Mouse (Mus musculus) spleen, adult 18-20 months (tissue): Measurements from ENCODE around the gene Dram1.

Experiments
- DNase-seq, 2 experiments: peaks; one replicate each; pipeline ENCODE4 v3.0.0; 2022; ENCODE audit warnings: mixed read lengths in 2 of 2

The Dram1 gene

DNA sequence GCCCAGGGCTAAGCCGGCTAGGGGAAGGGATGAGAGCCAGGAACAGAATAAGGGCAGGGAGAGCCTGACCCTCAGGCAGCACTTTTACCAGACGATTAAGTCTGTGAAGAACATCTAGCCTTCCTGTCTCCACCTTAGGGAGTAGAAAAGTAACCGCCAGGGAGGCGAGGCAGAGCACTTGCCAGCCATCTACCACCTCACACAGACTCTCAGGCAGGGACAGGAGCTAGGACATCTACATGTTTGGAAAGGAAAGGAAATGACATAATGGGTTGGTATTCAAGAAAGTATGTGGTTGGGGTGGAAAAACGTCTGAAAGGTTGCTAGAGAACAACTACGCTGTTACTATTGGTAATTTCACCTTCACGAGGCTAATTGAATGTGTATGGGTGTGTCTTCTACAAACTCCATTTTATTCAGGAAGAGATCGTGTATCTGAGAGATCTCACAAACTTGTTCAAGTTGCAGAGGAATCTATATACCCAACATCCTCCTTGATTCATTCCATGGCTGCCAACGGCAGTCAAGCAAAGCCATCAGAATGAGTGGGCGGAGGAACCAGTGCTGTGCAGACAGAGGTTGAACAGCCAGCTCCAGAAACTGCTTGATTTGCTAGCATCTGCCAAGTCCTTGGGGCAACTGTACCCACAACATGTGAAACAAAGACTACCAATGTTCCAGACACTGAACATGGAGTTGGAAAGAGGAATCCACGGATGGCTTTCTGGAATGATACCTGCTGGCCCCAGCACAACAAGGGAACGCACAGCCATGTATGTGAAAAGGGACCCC lies 32.2 kb downstream of the Dram1 start:
- no peak for DNase-seq

DNA sequence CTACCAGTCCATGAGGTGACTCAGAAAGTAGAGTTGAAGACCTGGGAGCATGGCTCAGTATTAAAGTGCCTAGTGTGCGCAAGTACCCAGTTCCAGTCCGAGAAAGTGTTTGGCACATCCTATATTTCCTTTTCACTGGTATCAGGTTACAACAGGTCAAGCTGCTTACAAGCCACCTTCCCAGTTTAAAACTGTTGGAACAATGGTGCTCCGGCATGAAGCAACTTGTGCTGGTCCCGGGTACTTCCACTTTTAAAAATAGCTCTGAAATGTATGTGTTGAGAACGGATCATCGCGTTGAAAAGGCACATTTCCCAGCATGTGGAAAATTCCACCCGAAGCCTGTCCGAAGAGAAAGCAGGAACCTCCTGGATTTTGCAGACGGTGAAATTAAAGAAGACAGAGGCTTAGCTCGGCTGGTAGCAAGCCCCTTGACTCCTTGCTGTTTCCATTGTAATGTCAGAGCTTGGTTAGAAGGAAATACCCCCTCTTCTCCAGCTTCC lies 32.9 kb downstream of the Dram1 start:
- no peak for DNase-seq

DNA sequence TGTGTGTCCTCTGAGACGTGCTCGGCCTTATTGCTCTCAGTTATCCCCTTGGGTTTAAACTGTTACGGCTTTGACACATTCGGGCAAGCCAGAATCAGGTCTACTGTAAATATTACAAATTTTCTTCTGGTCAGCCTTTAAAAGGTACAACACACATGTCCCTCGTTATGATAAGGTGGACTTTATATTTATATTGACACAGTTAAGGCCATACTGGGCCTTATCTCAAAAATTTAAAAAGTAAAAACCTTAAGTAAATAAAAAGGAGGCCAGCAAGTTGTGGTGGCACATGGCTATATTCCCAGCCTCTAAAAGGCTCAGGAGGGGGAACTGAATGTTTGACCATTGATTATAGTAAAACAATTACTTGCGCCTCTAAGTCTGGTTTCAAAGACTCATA lies 37.5 kb downstream of the Dram1 start:
- no peak for DNase-seq

DNA sequence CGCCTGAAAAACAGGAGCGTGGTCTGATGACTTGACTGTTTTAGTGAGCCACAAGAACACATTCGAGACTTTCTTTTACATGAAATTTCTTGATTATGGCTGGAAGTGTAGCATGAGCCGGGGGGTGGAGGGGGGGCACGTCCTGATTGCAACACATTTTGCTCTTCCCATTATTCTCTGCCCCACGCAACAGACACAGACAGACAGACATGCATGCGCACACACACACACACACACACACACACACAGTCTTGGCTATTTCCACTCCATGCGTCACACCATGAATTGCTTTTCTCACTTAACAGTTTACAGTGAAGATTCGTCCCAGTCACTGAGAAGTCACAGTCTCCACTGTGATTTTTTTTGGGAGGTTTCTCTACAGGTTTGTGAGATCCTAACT lies 38.2 kb downstream of the Dram1 start:
- DNase-seq = no peak

DNA sequence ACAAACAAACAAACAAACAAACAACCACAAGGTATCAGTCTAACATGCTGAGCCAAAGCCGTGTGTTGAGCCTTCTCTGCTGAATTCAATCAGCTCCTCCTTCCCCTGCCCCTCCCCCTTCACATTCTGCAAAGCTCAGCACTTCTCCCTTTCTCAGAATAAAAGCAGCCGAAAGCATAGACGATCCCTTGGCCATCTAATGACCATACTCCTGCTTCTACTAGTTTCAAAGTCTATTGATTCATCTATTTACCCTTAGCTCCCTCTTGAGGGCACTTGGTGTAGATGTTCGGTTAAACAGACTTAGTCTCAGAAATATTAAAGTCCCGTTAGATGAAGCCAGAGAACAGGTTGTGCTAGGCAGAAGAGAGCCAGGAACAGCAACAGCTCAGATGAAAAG lies 48.2 kb downstream of the Dram1 start:
- DNase-seq = no peak

DNA sequence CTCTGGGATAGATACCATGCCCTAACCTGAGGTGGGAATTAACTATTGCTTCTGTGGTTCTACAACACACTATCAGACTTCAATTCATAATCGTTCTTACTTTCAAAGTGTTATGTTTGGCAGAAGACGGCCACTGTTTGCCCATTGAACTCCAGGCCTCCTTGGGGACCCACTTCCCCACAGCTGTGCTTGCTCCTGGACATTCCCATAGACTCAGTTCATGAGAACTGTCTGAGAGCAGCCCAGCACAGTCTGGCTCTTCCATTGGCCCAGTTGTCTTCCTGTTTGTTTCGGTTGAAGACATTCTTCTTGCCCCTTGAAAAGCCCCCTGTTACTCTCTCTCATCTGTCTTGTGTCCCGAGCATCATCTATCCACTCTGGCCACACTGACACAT lies 50.8 kb downstream of the Dram1 start:
- DNase-seq = no peak

DNA sequence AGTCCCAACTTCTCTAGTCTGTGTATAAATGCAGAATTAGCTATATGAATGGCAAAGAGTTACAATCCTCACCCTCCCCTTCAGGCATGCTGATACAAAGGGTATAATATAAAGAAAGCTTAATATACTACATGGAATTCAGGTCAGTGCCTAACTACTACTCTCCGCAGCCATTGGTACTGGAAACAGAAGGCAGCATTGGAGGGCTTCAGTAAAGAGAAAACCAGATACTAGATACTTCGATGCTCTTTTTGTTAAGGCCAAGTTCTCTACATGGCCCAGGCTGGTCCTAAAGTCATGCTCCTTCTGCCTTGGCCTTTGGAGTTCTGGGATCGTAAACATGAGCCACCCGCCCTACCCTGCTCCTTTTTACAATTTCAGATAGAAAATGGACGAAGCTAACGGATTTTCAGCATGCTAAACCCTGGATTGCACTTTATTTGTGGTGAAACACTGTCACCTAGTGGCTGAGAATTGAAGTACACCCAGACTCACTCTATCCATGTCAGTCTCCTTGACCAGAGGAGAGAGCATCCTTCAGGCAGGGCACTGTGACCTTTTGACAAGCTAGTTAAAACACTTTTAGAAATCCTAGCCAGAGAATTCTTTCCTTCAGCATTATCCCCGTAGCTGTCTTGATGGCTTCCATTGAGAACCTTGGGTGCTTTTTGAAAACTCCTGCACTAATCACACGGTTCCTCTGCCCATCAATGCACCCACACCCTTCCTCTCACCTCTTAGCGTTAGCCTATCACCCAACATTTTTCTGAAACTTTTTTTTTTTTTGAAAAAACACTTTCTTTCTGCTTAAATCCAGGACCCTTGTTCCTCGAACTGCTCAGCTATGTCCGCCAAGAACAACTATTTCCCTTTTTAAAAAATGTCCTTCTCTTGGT lies 51.5 kb downstream of the Dram1 start:
- DNase-seq = peak in 1 of 2 experiments; percentile 65

DNA sequence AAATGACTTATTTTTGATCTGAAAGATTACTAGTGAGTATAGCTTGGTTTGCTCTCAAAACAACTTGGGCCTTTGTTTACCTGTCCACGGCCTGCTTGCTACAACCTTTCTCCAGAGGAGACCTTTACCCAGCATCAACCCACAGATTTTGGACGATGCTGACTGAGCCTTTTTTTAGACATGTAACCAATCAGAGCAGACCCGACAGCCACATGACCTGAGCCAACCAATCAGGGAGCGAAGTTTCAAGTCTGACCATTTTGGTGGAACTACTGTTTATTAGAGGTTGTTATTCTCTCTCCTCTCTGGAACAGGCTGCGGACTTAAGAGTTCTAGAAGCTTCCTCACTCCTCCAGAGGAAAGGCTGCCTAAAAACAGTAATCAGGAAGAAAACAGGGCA lies 57.1 kb downstream of the Dram1 start:
- DNase-seq = no peak

DNA sequence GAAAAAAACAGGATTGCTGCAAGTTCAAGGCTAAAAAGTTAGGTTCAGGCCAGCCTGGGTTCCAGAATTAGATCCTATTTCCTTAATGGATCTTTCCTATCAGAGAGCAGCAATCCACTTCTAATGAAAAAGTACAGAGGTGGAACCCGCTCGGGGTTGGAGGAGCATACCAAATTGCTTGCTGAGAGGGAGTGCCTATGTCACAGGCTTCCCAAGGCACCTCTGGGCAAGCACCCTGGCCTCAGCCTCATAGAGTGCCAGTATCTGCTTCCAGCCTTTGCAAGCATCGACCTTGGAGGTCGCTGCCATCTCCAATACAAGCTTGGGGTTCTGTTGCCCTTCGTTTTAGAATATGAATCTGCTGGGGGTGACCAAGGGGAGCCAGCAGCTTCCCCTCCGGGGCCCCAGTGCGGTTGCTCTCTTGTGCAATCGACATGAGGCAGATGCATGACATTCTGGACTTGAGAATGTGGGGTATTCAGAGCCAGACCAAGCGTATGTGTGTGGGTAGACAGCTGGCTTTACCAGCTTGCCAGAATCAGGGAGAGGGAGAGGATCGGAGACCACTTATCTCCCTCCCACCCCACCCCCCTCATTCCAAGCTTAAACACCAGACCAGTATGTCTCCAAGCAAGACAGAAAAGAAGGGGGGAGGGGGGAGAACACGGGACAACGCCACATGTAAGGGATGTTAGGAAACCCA lies 58.0 kb downstream of the Dram1 start:
- no peak for DNase-seq

DNA sequence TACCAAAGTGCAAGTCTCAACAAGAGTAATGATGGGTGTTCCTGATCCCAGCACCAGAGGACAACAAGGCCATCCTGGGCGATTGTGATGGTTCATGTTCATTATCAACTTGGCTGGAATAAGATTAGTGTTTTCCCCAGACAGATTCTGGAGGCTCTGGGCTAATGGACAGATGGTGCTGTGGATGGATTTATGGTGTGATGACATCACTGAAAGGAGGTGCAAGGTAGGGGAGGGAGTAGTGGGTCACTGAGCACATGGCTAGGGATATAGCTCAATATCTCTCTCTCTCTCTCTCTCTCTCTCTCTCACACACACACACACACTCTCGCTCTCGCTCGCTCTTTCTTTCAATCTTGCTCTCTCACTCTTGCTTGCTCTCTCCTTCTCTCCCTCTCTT lies 60.7 kb downstream of the Dram1 start:
- no peak for DNase-seq

DNA sequence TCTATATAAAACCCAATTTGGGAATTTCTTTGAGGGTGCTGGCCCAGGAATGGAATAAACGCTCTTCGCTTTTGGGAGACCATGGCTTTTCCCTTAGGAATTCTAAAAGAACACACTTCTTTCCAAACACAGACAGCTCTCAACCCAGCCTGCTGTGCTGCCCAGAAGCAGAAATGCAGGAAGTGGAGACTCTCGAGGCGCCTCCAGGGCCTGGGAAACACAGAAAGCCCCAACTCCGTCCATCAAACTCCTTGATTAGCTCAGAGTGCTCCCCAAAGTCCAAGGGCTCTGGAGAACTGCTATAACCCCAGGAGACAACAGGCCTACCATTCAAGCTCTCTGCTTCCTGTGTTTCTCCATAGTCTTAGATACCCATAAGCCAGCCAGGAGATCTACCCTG lies 61.7 kb downstream of the Dram1 start:
- no peak for DNase-seq

DNA sequence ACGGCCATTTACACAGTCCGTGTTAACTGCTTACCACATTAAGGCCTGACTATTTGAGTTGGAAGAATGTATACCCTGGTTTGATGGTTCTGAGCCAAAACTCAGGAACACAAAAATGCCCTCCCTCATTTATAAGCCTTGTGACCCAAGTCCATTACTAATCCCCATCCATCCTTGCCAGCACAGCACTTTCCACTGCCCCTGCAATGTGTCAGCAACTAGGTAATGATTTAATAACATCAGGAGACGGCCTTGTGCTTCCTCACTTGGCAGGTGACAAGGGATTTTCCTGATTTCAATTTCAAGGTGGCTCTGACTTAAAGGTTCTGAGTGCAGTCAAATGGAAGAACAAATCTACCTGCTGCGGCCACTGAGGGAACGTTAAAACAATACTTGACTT lies 64.0 kb downstream of the Dram1 start:
- DNase-seq = no peak

DNA sequence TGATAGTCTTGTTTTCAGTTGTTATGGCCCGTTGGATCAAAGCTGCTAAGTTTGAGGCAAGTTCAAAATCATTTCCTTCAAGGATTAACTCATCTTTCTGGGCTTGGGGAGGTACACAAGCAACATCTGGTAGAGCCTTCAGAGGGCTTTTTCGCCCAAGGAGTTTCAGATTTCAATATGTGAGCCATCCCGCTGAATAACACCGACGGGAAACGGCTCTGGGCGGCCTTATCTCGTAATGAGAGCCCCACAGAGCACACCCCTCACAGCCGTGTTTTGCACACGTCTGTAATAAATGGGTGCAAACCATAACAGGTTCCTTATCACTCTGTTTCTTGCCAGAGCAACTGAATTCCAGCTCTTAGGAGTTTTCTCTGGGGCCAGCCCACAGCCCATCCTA lies 69.0 kb downstream of the Dram1 start:
- DNase-seq = no peak

DNA sequence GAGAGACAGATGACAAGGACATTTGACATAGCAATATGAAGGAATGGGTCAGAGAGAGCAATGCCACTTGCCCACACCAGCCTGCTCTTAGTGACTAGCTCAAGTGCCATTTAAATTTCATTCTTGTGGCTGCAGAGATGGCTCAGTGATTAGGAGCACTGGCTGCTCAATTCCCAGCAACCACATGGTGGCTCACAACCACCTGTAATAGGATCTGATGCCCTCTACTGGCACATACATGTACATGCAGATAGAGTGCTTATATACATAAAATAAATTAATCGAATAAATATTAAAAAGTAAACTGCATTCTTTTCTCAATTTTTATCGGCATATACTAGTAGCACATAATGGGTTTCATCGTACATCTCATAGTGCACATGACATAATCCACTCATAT lies 72.6 kb downstream of the Dram1 start:
- no peak for DNase-seq

DNA sequence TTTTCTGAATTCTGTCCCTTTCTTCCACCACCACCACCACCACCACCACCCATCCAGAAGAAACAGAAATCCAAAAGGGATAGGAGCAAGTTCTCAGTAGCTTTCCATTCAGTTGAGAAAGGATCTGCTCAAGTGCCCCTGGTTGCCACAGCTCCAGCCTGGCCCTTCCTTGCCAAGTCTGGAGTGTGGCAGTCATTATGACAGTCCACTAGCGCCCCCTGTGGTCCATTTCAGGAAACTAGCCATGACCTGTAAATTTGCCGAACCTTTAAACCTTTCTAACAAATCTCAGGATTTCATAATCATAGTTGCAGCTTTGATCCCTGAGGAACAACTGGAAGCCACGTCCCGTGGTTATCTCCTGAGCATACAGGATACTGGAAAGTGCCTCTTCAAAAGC lies 74.6 kb downstream of the Dram1 start:
- peak in 1 of 2 experiments; percentile 41 for DNase-seq

DNA sequence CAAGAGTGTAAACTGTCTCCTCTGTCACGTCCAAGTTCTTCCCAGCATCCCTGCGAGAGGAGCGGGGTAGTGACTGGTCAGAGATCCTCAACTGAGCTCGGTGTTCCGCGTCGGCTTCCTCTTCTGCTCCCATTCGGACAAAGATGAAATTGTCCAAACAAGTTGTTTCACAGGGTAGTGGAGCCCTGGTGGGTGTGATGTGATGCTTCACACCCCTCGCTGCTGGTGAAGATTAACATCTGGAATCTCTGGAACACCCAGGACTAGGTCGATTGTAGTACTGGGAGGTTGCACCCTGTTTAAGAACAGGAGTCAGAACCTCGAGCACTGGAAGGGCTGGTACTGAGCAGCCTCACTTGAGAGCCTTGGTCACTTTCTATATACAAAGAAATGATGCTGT lies 75.8 kb downstream of the Dram1 start:
- DNase-seq = no peak

DNA sequence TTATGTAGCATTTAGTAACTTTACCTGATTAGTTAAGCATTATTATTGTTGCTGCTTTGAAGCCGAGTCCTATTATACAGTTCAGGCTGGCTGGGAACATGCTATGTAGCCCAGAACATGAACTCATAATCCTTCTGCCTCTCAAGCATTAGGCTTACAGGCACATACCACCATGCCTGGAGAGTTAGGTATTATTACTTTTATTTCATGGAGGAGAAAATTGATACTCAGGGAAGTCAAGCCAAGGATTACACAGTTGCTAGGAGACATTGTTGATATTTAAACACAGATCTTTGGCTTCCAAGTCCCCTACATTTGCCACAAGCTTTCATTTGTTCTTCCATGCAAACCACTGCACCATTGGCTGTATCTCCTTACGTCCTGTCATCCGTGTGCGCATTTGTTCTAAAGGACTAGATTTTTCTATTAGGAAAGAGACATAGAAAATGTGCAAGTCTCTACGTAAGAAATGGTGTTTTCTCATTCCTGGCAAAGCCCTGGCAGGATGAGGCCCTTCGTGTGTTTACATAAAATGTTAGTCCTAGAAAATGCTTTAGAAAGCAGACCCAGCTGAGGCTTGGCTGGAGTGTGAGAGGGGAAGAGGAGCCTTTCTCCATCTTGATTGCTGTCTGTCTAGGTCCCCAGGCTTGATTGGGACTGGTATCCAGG lies 76.9 kb downstream of the Dram1 start:
- DNase-seq = no peak

DNA sequence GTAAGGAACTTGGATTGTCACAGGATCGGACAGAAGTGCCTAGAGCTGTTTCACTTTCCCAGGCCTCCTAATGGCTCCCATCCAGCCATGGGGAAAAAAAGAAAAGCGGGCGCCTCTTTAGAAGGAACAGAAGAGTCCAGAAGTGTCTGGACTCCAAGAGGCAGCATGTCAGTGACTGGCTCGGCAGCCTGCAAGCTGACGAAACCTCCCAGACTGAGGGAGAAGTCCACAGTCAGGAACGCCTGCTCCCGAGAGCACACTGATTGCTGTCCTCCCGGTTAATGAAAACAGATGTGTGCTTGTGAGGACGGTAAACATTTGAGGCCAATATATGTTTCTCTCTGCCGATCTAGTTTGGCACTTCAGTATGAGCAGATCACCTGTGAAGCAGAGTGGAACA lies 81.9 kb downstream of the Dram1 start:
- no peak for DNase-seq

DNA sequence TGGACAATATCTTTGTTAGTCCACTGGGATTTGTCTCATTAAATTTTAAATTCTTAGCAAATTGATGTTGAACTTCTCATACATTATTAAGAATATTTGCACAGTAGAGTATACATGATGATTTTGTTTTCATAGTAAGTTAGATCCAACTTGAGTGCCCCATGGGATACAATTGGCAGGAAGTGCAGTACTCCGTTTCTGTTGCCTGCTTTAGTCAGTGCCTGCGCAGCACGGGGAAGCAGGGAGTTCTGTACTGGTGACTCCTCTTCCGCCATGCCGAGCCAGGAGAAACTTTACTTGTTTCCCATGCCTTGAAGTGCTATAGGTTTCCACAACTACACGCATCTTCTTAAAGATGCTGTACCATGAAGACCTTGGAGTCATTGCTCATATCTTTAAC lies 83.8 kb downstream of the Dram1 start:
- no peak for DNase-seq

DNA sequence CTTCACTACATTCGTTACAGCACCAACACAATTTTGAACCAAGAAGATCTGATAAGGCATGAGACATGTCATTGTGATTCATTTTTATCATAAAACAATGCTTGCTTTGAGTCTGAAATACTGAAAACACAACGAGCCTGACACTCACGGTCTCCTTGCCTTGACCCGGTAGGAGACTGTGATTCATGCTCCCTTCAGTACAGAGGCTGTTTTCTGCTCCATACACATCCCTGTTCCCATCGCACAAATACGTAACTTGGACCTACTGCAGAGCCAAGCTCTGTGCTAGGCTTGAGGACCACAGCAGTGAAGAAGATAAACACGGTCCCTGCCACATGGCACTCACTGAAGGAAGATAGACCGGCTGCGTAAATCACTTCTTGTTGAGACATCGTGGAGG lies 90.8 kb downstream of the Dram1 start:
- no peak for DNase-seq

DNA sequence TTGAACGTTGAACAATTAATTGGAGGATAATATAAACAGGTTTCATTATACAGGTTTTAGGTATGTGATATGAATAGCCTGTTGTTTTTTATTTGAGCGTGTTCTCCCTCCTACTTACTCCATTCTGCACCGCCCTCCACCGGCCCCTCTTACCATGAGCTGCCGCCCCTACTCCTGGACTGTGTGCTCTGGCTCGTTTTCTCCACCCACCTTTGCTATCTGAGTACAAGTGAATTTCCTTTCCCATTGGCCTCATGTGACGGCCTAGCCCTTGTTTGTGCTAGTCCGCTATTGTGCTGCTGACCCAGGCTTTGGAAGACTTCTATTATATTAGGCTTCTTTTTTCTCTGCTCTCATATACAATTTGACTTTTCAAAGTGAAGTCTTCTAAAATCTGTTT lies 91.6 kb downstream of the Dram1 start:
- no peak for DNase-seq

DNA sequence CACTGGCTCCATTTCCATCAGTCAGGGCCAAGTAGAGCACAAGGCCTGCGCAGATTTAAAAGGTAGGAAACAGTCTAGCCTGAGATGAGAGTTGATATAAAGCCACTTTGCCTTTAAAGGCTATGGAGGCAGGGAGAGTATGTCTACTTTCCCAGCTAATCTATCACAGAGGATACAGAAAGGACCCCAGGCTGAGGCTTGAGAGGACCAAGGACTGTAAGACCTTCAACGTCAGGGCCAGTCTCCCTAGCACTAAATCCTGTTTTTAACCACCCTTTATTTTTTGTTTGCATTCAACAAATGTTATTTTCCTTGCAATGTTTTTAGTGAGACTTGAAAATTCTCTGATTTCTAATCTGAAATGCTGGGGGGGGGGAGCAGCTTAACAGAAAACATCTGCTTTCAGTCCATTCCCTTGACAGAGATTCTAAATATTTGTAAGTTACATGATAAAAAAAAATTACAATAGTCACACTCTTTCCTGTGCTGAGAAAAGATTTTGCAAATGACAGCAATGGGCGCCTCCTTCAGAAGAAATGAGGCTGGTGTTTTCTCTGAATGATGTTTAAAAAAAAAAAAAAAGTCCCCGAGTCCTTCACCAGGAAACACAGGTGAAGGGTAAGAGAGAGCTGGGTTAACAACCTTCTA lies 94.4 kb downstream of the Dram1 start:
- DNase-seq = no peak
